Mouse (Mus musculus) lung, adult 2 months (tissue): Measurements from ENCODE around the gene Smyd1.

Experiments
- CTCF ChIP-seq: fragments of 200-500 bp; IDR thresholded peaks from 2 replicates; pipeline ENCODE4 v1.5.1; 2011; ENCODE audit warnings: mild to moderate bottlenecking, low read length, control low read depth; ENCODE audit not compliant: insufficient read depth
- POLR2A ChIP-seq: fragments of 200-500 bp; IDR thresholded peaks from 2 replicates; pipeline ENCODE4 v1.6.1; 2011; ENCODE audit warnings: low read depth, mild to moderate bottlenecking, control low read depth, low read length, borderline replicate concordance; ENCODE audit errors: extremely low read depth

- TF ChIP-seq CTCF (no peak), POLR2A (no peak)
Measured at GRCm38 (mm10) chr6:71333031-71333430, 11.0 kb upstream of the Smyd1 start.
